Mouse (Mus musculus) myocyte (in vitro differentiated cells): Measurements from ENCODE around the gene Vopp1. TPM values are rescaled to one million over a fixed set of nuclear protein-coding genes. Genes with fewer than 3 reads are reported as not detected.

Experiments used
- H3K27me3 ChIP-seq: one replicate; pipeline ENCODE4 v1.6.1; 2011; ENCODE audit not compliant: control insufficient read depth, insufficient read depth, insufficient read length
- H3K36me3 ChIP-seq: one replicate; pipeline ENCODE4 v1.6.1; 2011; ENCODE audit not compliant: control insufficient read depth, insufficient read depth
- H3K4me2 ChIP-seq: one replicate; pipeline ENCODE4 v1.6.1; 2011; ENCODE audit warnings: low read depth, control low read depth
- H3K4me3 ChIP-seq: one replicate; pipeline ENCODE4 v1.5.1; 2011; ENCODE audit warnings: mild to moderate bottlenecking, control low read depth, moderate library complexity
- H3K79me2 ChIP-seq: one replicate; pipeline ENCODE4 v1.6.1; 2011; ENCODE audit not compliant: control insufficient read depth, insufficient read depth
- H3ac ChIP-seq: one replicate; pipeline ENCODE4 v1.6.1; 2011; ENCODE audit not compliant: control insufficient read depth, insufficient read length
- CEBPB ChIP-seq: IDR thresholded peaks from 2 replicates; pipeline ENCODE4 v1.6.1; 2011; ENCODE audit warnings: mild to moderate bottlenecking, moderate library complexity; ENCODE audit not compliant: poor library complexity, insufficient read depth, severe bottlenecking
- E2F4 ChIP-seq: IDR thresholded peaks from one replicate; pipeline ENCODE4 v1.6.1; 2011; ENCODE audit warnings: mild to moderate bottlenecking, control low read depth, moderate library complexity; ENCODE audit not compliant: insufficient read depth
- MAX ChIP-seq: IDR thresholded peaks from one replicate; pipeline ENCODE4 v1.6.1; 2011; ENCODE audit warnings: low read depth, mild to moderate bottlenecking, control low read depth
- MYOD1 ChIP-seq, 3 experiments: IDR thresholded peaks; one replicate each; pipeline ENCODE4 v1.6.1; 2011; ENCODE audit warnings: control low read depth in 2 of 3, low read depth in 2 of 3, mild to moderate bottlenecking in 2 of 3, moderate library complexity in 1 of 3; ENCODE audit not compliant: insufficient read length in 2 of 3, control insufficient read depth in 1 of 3
- MYOG ChIP-seq, 3 experiments: IDR thresholded peaks; one replicate each; pipeline ENCODE4 v1.6.1; 2011; ENCODE audit warnings: control low read depth in 2 of 3, low read depth in 2 of 3, mild to moderate bottlenecking in 2 of 3; ENCODE audit not compliant: insufficient read length in 2 of 3, control insufficient read depth in 1 of 3, insufficient read depth in 1 of 3
- POLR2A ChIP-seq: IDR thresholded peaks from one replicate; pipeline ENCODE4 v1.6.1; 2011; ENCODE audit warnings: low read depth, mild to moderate bottlenecking, control low read depth, moderate library complexity; ENCODE audit not compliant: insufficient read length
- POLR2AphosphoS2 ChIP-seq: IDR thresholded peaks from one replicate; pipeline ENCODE4 v1.6.1; 2011; ENCODE audit warnings: low read depth, control low read depth; ENCODE audit not compliant: insufficient read length
- REST ChIP-seq: IDR thresholded peaks from one replicate; pipeline ENCODE4 v1.6.1; 2011; ENCODE audit warnings: mild to moderate bottlenecking, control low read depth, moderate library complexity; ENCODE audit not compliant: insufficient read depth, insufficient read length
- SRF ChIP-seq: IDR thresholded peaks from one replicate; pipeline ENCODE4 v1.6.1; 2011; ENCODE audit warnings: low read depth; ENCODE audit not compliant: control insufficient read depth, insufficient read length
- TCF12 ChIP-seq: IDR thresholded peaks from one replicate; pipeline ENCODE4 v1.6.1; 2011; ENCODE audit warnings: mild to moderate bottlenecking, control low read depth; ENCODE audit not compliant: poor library complexity, insufficient read depth, severe bottlenecking
- TCF3 ChIP-seq: IDR thresholded peaks from one replicate; pipeline ENCODE4 v1.6.1; 2011; ENCODE audit warnings: low read depth, control low read depth; ENCODE audit not compliant: insufficient read length
- USF1 ChIP-seq: IDR thresholded peaks from one replicate; pipeline ENCODE4 v1.6.1; 2011; ENCODE audit warnings: low read depth, mild to moderate bottlenecking, control low read depth, moderate library complexity
- polyA plus RNA-seq: library from polyadenylated mRNA; unstranded; fragments of >200 nt; fragmentation: generic; extraction: Trizol; gene quantifications from one replicate; pipeline ENCODE4 v1.2.1, GENCODE M21; 2012; ENCODE audit warnings: missing spikeins

Gene Vopp1
- polyA plus RNA-seq, 1 experiment: 13.7 TPM

DNA sequence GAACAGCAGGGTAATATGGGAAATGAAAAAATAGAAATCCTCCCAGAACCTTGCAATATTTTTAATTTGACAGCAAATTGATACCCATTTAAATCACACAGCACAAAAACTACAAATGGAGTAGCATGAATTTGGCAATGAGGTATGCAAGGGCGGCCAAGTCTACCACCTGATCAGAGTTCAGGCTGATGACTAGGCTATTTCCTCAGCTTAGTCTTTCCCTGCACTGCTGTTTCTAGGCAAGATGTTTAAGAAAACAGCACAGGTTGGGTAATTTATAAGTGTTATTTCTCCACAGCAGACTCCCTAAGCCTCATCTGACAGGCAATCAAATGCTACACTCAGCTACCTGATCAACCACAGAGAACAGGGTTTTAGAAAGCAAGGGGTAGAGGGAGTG lies 40.7 kb downstream of the Vopp1 start:
- Histone ChIP-seq H3K4me3 (no peak overlapping the region), H3ac (no peak overlapping the region), H3K27me3 (no peaks in the 10 kb centered on the region), H3K79me2 (no peaks in the 10 kb centered on the region), H3K36me3 (peaks cover 3% of the 10 kb centered on the region), H3K4me2 (no peak overlapping the region)
- TF ChIP-seq MAX: no peak

- Histone ChIP-seq H3K4me3 (no peak overlapping the region), H3K4me2 (no peak overlapping the region)
- TF ChIP-seq TCF12: no peak
- no peak for TF ChIP-seq SRF
- TF ChIP-seq POLR2A: no peak
- TF ChIP-seq MAX: no peak
- no peak for TF ChIP-seq USF1
- TF ChIP-seq MYOG (IDR thresholded peaks at IDR 0.05; ENCODE audit: control insufficient read depth in 1 of 3, insufficient read depth in 1 of 3, insufficient read length in 2 of 3, low read depth in 2 of 3): no peak
- TF ChIP-seq TCF3: no peak
These were observed 42.3 kb downstream of the Vopp1 start for GRCm38 (mm10) chr6:57782658-57783057.

DNA sequence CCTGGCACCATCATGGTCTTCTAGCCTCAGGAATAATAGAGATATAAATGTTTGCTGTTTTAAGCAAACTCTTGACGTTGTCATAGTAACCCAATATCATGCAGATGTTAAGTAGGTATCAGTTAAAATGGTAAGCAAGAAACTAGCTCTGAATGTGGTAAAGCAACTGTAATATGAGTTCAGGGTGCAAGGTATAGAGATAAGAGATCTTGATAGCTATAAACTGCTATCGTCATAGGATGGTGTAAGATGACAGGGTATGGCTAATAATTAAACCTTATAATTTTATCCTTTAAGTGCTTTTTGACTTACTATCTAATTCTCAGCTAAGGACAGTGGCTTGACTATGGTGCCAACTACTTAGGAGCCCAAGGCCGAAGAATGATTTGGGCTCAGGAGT lies 44.6 kb downstream of the Vopp1 start:
- H3K27me3 ChIP-seq: no peaks in the 10 kb centered on the region
- H3ac ChIP-seq: no peak overlapping the region
- no peaks in the 10 kb centered on the region for H3K36me3 ChIP-seq
- H3K4me2 ChIP-seq: no peak overlapping the region
- TF ChIP-seq TCF3 (no peak), MYOD1 (IDR thresholded peaks at IDR 0.05; ENCODE audit: control insufficient read depth in 1 of 3, insufficient read length in 2 of 3, low read depth in 2 of 3) (no peak), POLR2AphosphoS2 (no peak), REST (no peak), SRF (no peak), USF1 (no peak), MAX (no peak), CEBPB (no peak), MYOG (IDR thresholded peaks at IDR 0.05; ENCODE audit: control insufficient read depth in 1 of 3, insufficient read depth in 1 of 3, insufficient read length in 2 of 3, low read depth in 2 of 3) (no peak), TCF12 (no peak), POLR2A (no peak), E2F4 (no peak)
- no peak overlapping the region for H3K4me3 ChIP-seq
- no peaks in the 10 kb centered on the region for H3K79me2 ChIP-seq

More at GRCm38 (mm10) chr6:57782658-57783057, 42.3 kb downstream of the Vopp1 start:
- Histone ChIP-seq H3ac (no peak overlapping the region), H3K36me3 (no peaks in the 10 kb centered on the region), H3K27me3 (no peaks in the 10 kb centered on the region), H3K79me2 (no peaks in the 10 kb centered on the region)

- no peaks in the 10 kb centered on the region for H3K27me3 ChIP-seq
- no peaks in the 10 kb centered on the region for H3K79me2 ChIP-seq
- no peak for TF ChIP-seq POLR2AphosphoS2
- TF ChIP-seq TCF3: no peak
- no peak for TF ChIP-seq MYOD1 (IDR thresholded peaks at IDR 0.05; ENCODE audit: control insufficient read depth in 1 of 3, insufficient read length in 2 of 3, low read depth in 2 of 3)
- no peak for TF ChIP-seq POLR2A
- TF ChIP-seq MAX: no peak
- no peak for TF ChIP-seq TCF12
- TF ChIP-seq REST: no peak
- H3K4me2 ChIP-seq: no peak overlapping the region
- no peak overlapping the region for H3K4me3 ChIP-seq
- H3ac ChIP-seq: no peak overlapping the region
- peaks cover 3% of the 10 kb centered on the region for H3K36me3 ChIP-seq
These were observed 51.2 kb downstream of the Vopp1 start for GRCm38 (mm10) chr6:57773792-57774191.

DNA sequence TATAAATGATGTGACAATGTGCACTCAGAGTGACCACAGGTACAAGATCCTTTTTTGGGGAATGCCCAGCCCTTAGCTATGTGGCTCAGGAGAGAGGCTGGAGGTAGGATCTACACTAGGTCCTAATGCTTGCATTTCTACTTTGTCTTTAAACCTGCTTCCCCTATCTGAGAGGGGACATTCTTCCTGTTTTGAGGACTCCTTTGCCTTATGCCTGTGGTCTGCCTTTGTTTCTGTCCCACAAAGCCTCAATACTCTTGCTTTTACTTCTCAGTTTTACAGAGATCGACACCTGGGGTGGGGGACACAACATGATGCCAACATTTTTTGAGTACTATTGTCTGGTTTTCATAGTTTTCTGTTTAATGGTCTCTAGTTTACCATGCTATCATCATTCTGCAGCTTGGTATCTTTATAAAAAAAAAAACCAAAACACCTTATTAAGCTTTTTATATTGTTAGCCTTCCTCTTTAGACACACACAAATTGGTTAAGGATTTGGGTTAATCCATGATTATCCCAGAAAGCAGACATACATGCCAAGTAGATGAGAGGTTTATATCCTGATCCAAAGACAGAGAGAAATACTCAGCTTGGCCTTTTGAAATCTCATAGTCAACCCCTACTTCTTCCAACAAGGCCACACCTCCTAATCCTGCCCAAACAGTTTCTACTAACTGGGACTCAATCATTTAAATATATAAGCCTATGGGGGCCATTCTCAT lies 54.3 kb downstream of the Vopp1 start:
- Histone ChIP-seq H3K4me3 (no peak overlapping the region), H3K4me2 (no peak overlapping the region), H3K36me3 (peaks cover 3% of the 10 kb centered on the region), H3K79me2 (no peaks in the 10 kb centered on the region), H3K27me3 (no peaks in the 10 kb centered on the region), H3ac (no peak overlapping the region)
- TF ChIP-seq TCF12 (no peak), MYOG (IDR thresholded peaks at IDR 0.05; ENCODE audit: control insufficient read depth in 1 of 3, insufficient read depth in 1 of 3, insufficient read length in 2 of 3, low read depth in 2 of 3) (no peak), MYOD1 (IDR thresholded peaks at IDR 0.05; ENCODE audit: control insufficient read depth in 1 of 3, insufficient read length in 2 of 3, low read depth in 2 of 3) (no peak), CEBPB (no peak), MAX (no peak), TCF3 (no peak), E2F4 (no peak), REST (no peak), POLR2AphosphoS2 (no peak), USF1 (no peak), POLR2A (no peak), SRF (no peak)
